Mouse (Mus musculus) spleen, postnatal 10 days (tissue): ENCODE results near the gene Gimap7.

Experiments used
- DNase-seq, 2 experiments: peaks; one replicate each; pipeline ENCODE4 v3.0.0; 2021 to 2022; ENCODE audit warnings: low spot score in 2 of 2

Gene Gimap7

GRCm38 (mm10) chr6:48692962-48693361 is 25.5 kb upstream of the Gimap7 start:
- DNase-seq, result peak in 1 of 2 experiments; percentile 44

- DNase-seq, result no peak
These were observed 21.4 kb upstream of the Gimap7 start for GRCm38 (mm10) chr6:48696830-48697554.

- DNase-seq, result no peak
These were observed 20.9 kb upstream of the Gimap7 start for GRCm38 (mm10) chr6:48697555-48697930.

GRCm38 (mm10) chr6:48698066-48698856 is 20.2 kb upstream of the Gimap7 start:
- peak in 1 of 2 experiments; percentile 10 for DNase-seq

- no peak for DNase-seq
These were observed 19.5 kb upstream of the Gimap7 start for GRCm38 (mm10) chr6:48698888-48699287.

- DNase-seq, result peak in 1 of 2 experiments; percentile 49
These were observed 18.0 kb upstream of the Gimap7 start for GRCm38 (mm10) chr6:48700251-48701075.

GRCm38 (mm10) chr6:48702146-48702545 is 16.3 kb upstream of the Gimap7 start:
- DNase-seq, result no peak

- DNase-seq, result no peak
These were observed 15.8 kb upstream of the Gimap7 start for GRCm38 (mm10) chr6:48702601-48703000.

- DNase-seq, result no peak
These were observed 14.3 kb upstream of the Gimap7 start for GRCm38 (mm10) chr6:48704146-48704545.

GRCm38 (mm10) chr6:48706130-48706529 is 12.3 kb upstream of the Gimap7 start:
- no peak for DNase-seq

GRCm38 (mm10) chr6:48720326-48720725 is 1.9 kb downstream of the Gimap7 start:
- no peak for DNase-seq

GRCm38 (mm10) chr6:48723468-48723867 is 5.0 kb downstream of the Gimap7 start:
- no peak for DNase-seq

- DNase-seq, result peak in 1 of 2 experiments; percentile 55
These were observed 7.1 kb downstream of the Gimap7 start for GRCm38 (mm10) chr6:48725476-48725875.

GRCm38 (mm10) chr6:48727761-48728160 is 9.3 kb downstream of the Gimap7 start:
- DNase-seq, result no peak

- DNase-seq, result peak; percentile 17 to 64
These were observed 14.5 kb downstream of the Gimap7 start for GRCm38 (mm10) chr6:48732864-48733304.

- peak in 1 of 2 experiments; percentile 10 for DNase-seq
These were observed 15.2 kb downstream of the Gimap7 start for GRCm38 (mm10) chr6:48733660-48734059.

GRCm38 (mm10) chr6:48737053-48737452 is 18.6 kb downstream of the Gimap7 start:
- no peak for DNase-seq

GRCm38 (mm10) chr6:48737688-48738087 is 19.3 kb downstream of the Gimap7 start:
- DNase-seq, result peak in 1 of 2 experiments; percentile 11

- DNase-seq, result peak; percentile 54 to 68
These were observed 20.7 kb downstream of the Gimap7 start, which contains the start of gene Gimap1 for GRCm38 (mm10) chr6:48738961-48739779. Gene Gimap1 (plus strand): TSS chr6:48739054.

- DNase-seq, result peak in 1 of 2 experiments; percentile 11
These were observed 21.3 kb downstream of the Gimap7 start for GRCm38 (mm10) chr6:48739780-48740055.

GRCm38 (mm10) chr6:48740501-48741169 is 22.2 kb downstream of the Gimap7 start:
- DNase-seq, result peak in 1 of 2 experiments; percentile 12
